ENCODE assay signal across 24 mouse cellular contexts in genomic region chr9:96312074-96312473, GRCm38 (mm10). TPM values are rescaled to one million over a fixed set of nuclear protein-coding genes. Genes with fewer than 3 reads are reported as not detected.
DNase-seq lines count a peak whose midpoint lies in the region; ATAC-seq lines count a peak whose summit lies in the region.
"Had no signal": no experiment of that assay in that cellular context is flagged by ENCODE, and none has a peak within 500 bp of the region (broad histone marks: within the 10 kb centered on the region; RNA-seq: fewer than 3 reads in every experiment).

No protein-coding gene starts in this region.

- DNase-seq in heart, adult 11 months = peak; percentile 67
- DNase-seq in liver, embryonic 13.5 days = no peak
- DNase-seq in liver, embryonic 11.5 days (ENCODE audit: low spot score) = no peak
- peak; percentile 27 for DNase-seq in testis, postnatal 10 days (ENCODE audit: low spot score)
- no peak for DNase-seq in testis, postnatal 14 days (ENCODE audit: low spot score)
- no peak for DNase-seq in limb, embryonic 10.5 days (ENCODE audit: low spot score)
- DNase-seq: adrenal gland, adult 8-10 months; adrenal gland, postnatal 14 days; adrenal gland, postnatal 36 days; B cell, adult 2 months; cerebellum, adult 11-12 months; cerebellum, adult 2 months; cerebellum, adult 9-10 months; cerebellum, postnatal 10 days; cerebellum, postnatal 25 days had no signal

- no peak for ATAC-seq in heart, embryonic 11.5 days (replicated peaks; ENCODE audit: insufficient number of reproducible peaks, low FRiP score, low TSS enrichment)
- ATAC-seq in liver, embryonic 13.5 days (ENCODE audit: low read depth) = peak; percentile 57
- ATAC-seq in liver, embryonic 11.5 days (replicated peaks; ENCODE audit: low FRiP score) = no peak; the same call in 1 of the 2 replicates
- ATAC-seq: activated CD4-positive, CD25-positive, alpha-beta regulatory T cell, adult 4 months; CD4-positive, CD25-positive, alpha-beta regulatory T cell, adult 4 months; forebrain, embryonic 13.5 days; Patski had no signal

- H3K27me3 ChIP-seq in heart, embryonic 11.5 days (ENCODE audit: control insufficient read depth, insufficient read depth, low read length) = no peaks in the 10 kb centered on the region
- H3K27me3 ChIP-seq in liver, embryonic 13.5 days = no peaks in the 10 kb centered on the region
- H3K27me3 ChIP-seq in liver, embryonic 11.5 days (replicated peaks; ENCODE audit: control insufficient read depth, insufficient read depth, low read length) = no peaks in the 10 kb centered on the region
- no peaks in the 10 kb centered on the region for H3K27me3 ChIP-seq in limb, embryonic 10.5 days (ENCODE audit: low read depth, poor library complexity, severe bottlenecking)
- H3K27me3 ChIP-seq: CH12.LX; embryonic facial prominence, embryonic 12.5 days; forebrain, embryonic 13.5 days; Patski had no signal

- H3K9me3 ChIP-seq in heart, embryonic 11.5 days (replicated peaks; ENCODE audit: control insufficient read depth, low read length) = no peaks in the 10 kb centered on the region
- no peaks in the 10 kb centered on the region for H3K9me3 ChIP-seq in liver, embryonic 13.5 days (replicated peaks)
- H3K9me3 ChIP-seq in liver, embryonic 11.5 days (ENCODE audit: control insufficient read depth, low read length) = no peaks in the 10 kb centered on the region
- H3K9me3 ChIP-seq in limb, embryonic 10.5 days (replicated peaks) = no peaks in the 10 kb centered on the region
- H3K9me3 ChIP-seq: embryonic facial prominence, embryonic 10.5 days; embryonic facial prominence, embryonic 12.5 days; forebrain, embryonic 13.5 days; G1E had no signal

- WGBS in heart, embryonic 11.5 days (ENCODE audit: insufficient replicate concordance) = 80% methylated on average over 3 of the region's 3 CpGs
- WGBS in liver, embryonic 13.5 days (ENCODE audit: insufficient replicate concordance) = 83% methylated on average over 3 of the region's 3 CpGs
- 79% methylated on average over 3 of the region's 3 CpGs for WGBS in liver, embryonic 11.5 days
- 92% methylated on average over 3 of the region's 3 CpGs for WGBS in limb, embryonic 10.5 days

- H3K4me1 ChIP-seq in heart, embryonic 11.5 days (ENCODE audit: control insufficient read depth, insufficient read depth, low read length) = no peaks in the 10 kb centered on the region
- no peaks in the 10 kb centered on the region for H3K4me1 ChIP-seq in liver, embryonic 13.5 days (replicated peaks)
- H3K4me1 ChIP-seq in liver, embryonic 11.5 days (replicated peaks; ENCODE audit: control insufficient read depth, insufficient read depth, low read length) = no peaks in the 10 kb centered on the region
- H3K4me1 ChIP-seq in limb, embryonic 10.5 days = no peaks in the 10 kb centered on the region
- H3K4me1 ChIP-seq: embryonic facial prominence, embryonic 10.5 days; embryonic facial prominence, embryonic 12.5 days; forebrain, embryonic 13.5 days had no signal

- H3K9ac ChIP-seq in heart, embryonic 11.5 days (ENCODE audit: low read depth, low read length) = no peak overlapping the region
- no peak overlapping the region for H3K9ac ChIP-seq in liver, embryonic 13.5 days
- H3K9ac ChIP-seq in liver, embryonic 11.5 days (ENCODE audit: low read depth, low read length) = no peak overlapping the region
- H3K9ac ChIP-seq: embryonic facial prominence, embryonic 12.5 days; forebrain, embryonic 13.5 days had no signal

- no peak overlapping the region for H3K4me2 ChIP-seq in heart, embryonic 11.5 days
- H3K4me2 ChIP-seq in liver, embryonic 13.5 days = no peak overlapping the region
- H3K4me2 ChIP-seq in liver, embryonic 11.5 days = no peak overlapping the region
- H3K4me2 ChIP-seq: embryonic facial prominence, embryonic 12.5 days; forebrain, embryonic 13.5 days had no signal

- peaks cover 5% of the 10 kb centered on the region; the same call in 1 of the 2 replicates for H3K36me3 ChIP-seq in heart, embryonic 11.5 days (ENCODE audit: control insufficient read depth, insufficient read depth, low read length)
- H3K36me3 ChIP-seq in liver, embryonic 13.5 days = peaks cover 96% of the 10 kb centered on the region
- peaks cover 24% of the 10 kb centered on the region for H3K36me3 ChIP-seq in liver, embryonic 11.5 days (ENCODE audit: control insufficient read depth, insufficient read depth, low read length)
- peaks cover 99% of the 10 kb centered on the region for H3K36me3 ChIP-seq in limb, embryonic 10.5 days

- H3K27ac ChIP-seq in heart, embryonic 11.5 days (ENCODE audit: low read depth, low read length) = no peak overlapping the region
- H3K27ac ChIP-seq in liver, embryonic 13.5 days = no peak overlapping the region
- H3K27ac ChIP-seq in liver, embryonic 11.5 days (ENCODE audit: low read depth, low read length) = no peak overlapping the region
- H3K27ac ChIP-seq in limb, embryonic 10.5 days = no peak overlapping the region
- H3K27ac ChIP-seq: embryonic facial prominence, embryonic 10.5 days; embryonic facial prominence, embryonic 12.5 days; forebrain, embryonic 13.5 days had no signal

- H3K4me3 ChIP-seq in heart, embryonic 11.5 days (ENCODE audit: low read depth, low read length) = no peak overlapping the region
- no peak overlapping the region for H3K4me3 ChIP-seq in liver, embryonic 13.5 days (replicated peaks)
- H3K4me3 ChIP-seq in liver, embryonic 11.5 days (ENCODE audit: low read depth, low read length) = no peak overlapping the region
- H3K4me3 ChIP-seq in limb, embryonic 10.5 days = no peak overlapping the region
- H3K4me3 ChIP-seq: embryonic facial prominence, embryonic 10.5 days; embryonic facial prominence, embryonic 12.5 days; forebrain, embryonic 13.5 days had no signal

RNA-seq across cellular contexts. Expression of gene Atp1b3, which starts 52.2 kb away (rescaled TPM):
- polyA plus RNA-seq in heart, embryonic 11.5 days (2014; fragmentation: Nextera tagmentation; extraction: Ambion mirVana) = 149 and 177 TPM in 2 replicates
- polyA plus RNA-seq in liver, embryonic 13.5 days (2015; fragmentation: Nextera tagmentation; extraction: Ambion mirVana) = 87.3 and 98.3 TPM in 2 replicates
- 137 and 144 TPM in 2 replicates for polyA plus RNA-seq in liver, embryonic 11.5 days (2014; fragmentation: Nextera tagmentation; extraction: Ambion mirVana)
- 148 and 162 TPM in 2 replicates for polyA plus RNA-seq in limb, embryonic 10.5 days (2016; fragmentation: Nextera tagmentation; extraction: Ambion mirVana)

Comparison
In these comparisons a context has a peak if more than half of its experiments do, and no peak if none do; other contexts are left out.
1. DNase-seq: peak in heart, adult 11 months (single experiment) and testis, postnatal 10 days (single experiment); none in liver, embryonic 13.5 days (single experiment), liver, embryonic 11.5 days (single experiment), testis, postnatal 14 days (single experiment) and limb, embryonic 10.5 days (single experiment).